Mouse (Mus musculus) left cerebral cortex, adult 11 months (tissue): ENCODE results near the gene Eng.
A peak's percentile ranks its signal among the peaks of the same experiment; 100 is the strongest.

Experiments
- DNase-seq: peaks from one replicate; pipeline ENCODE4 v3.0.0; 2022; ENCODE audit warnings: low spot score

The Eng gene

GRCm38 (mm10) chr2:32624111-32624748 is 22.2 kb upstream of the Eng start:
- DNase-seq: no peak

- DNase-seq: peak; percentile 89
Observed at GRCm38 (mm10) chr2:32625212-32625872, 21.1 kb upstream of the Eng start.

DNA sequence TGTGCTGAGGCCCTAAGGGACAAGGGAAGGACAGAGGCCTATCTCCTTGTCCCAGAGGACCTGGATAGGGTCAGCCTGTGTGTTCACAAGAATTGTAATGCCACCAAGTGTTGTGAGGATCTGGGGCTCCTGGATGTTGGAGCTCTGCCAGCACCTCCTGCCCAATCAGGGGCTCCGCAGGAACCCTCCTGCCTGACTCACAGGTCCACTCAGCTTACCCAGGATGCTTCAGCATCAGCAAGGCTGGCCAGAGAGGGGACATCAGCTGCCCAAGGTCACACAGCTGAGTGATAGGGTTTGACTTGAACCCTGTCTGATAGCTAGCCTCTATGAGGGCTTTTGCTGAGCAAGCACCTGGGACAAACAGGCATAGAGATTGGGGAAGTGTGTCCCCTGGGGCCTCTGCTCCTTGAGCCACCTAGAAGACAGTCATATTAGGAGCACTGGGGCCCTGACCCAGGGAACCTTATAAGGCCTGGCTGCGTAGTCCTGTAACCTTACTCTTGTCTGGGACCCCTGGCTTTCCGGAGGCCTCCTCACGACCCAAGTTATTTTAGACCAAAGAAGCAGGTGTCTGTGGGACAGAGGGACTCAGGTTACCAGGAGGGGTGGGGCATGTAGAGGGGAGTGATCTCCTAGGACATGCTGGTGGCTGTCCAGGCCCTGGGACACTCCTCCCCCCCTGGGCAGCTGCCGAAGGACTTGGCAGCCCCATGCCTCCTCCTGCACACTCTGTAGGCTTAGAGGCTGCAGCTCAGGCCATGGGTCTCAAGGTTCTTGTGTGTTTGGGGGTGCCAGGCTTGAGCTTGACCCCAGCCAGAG is 20.3 kb upstream of the Eng start:
- no peak for DNase-seq

DNA sequence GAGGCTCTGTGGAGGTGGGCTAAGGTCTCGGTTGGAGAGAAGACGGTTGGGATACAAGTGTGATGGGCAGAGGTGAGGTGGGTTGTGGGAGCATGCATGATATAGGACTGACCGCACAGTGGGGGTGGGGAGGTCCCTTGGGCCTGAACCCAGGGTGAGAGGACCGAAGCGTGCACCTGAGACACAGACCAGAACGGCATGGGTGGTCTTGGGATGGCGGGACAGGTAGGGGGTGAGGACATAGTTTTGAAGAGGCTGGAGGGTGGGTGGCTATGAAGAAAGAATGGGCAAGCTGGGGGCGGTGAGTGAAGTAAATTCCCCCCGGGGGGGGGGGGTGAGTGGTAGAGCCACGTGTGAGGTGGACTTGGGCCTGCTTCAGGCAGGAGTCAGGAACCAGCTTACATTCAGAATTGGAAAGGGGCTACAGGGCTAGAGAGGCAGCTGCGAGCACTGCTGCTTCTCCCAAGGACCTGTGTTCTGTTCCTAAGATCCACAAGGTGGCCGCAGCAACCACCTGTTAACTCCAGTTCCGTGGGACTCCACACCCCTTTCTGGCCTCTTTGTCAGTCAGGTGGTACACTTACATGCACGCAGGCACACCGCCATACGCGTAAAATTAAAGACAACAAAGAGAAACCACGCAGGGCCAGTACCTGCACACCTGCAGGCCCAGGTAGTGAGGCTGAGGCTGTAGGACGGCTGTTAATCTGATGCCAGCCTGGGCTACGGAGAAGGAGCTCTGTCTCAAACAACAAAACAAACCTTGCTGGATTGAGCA is 18.9 kb upstream of the Eng start:
- DNase-seq: no peak

- DNase-seq: no peak
Observed at GRCm38 (mm10) chr2:32628044-32628550, 18.3 kb upstream of the Eng start.

DNA sequence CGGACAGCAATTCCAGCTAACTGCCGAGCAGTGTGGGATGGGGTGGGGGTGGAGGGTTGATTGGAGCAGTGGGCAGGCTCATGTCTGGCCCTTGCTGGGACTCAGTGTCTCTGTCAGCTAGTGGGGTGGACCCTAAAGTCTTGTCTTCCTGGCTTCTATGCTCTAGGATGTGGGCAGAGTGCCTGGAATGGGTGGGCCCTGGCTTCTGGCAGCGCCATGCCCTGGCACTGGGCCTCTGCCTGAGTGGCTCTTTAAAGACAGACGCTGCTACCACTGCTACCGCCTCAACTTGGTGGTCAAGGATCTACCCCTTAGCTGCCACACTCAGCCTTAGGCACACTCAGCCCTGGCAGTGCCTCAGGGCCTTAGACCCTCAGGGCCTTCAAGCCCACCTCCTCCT is 17.7 kb upstream of the Eng start:
- no peak for DNase-seq

DNA sequence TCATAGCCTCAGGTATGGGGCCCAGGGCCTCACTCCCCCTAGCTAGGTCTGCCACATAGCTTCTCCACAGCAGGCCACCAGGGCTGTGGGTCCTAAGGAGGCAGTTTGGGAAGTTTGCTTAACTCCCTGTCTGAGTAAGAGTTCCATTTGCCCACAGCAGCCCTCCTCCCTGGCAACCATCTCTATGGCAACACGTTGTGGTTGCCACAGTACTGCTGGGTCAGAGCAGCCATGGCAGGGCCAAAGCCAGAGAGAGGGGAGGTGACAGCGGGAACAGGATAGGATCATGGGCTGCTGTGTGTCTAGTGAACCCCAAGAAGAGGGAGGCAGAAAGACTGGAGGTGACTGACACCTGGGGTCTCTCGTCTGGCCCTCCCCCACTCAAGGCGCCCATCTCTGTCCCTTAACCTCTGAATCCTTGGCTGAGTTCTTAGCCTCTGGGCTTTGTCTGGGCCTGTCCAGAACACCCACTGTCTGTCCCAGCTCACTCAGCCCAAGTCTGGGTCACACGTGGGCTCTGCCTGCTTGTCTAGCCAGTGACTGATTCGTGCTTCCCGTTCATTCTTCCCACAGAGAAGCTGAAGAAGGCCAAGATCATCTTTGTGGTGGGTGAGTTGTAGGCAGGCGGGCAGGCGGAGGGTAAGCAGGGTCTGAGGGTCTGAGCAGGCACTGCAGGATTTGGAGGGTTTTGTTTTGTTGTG is 17.0 kb upstream of the Eng start:
- no peak for DNase-seq

DNA sequence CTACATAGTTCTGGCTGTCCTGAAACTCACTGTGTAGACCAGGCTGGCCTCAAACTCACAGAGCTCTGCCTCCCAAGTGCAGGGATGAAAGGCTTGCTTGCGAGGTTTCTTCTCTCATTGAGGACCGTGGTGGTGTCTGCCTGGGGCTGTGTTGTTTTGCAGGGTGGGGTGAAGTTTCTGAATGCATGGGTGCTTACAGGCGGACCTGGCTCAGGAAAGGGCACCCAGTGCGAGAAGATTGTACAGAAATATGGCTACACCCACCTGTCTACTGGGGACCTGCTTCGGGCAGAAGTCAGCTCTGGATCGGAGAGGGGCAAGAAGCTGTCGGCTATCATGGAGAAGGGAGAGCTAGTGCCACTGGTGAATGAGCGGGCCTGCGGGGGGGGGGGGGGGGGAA is 16.4 kb upstream of the Eng start:
- DNase-seq: no peak

GRCm38 (mm10) chr2:32631046-32631445 is 15.3 kb upstream of the Eng start:
- no peak for DNase-seq

- no peak for DNase-seq
Observed at GRCm38 (mm10) chr2:32631737-32632394, 14.5 kb upstream of the Eng start.

- DNase-seq: no peak
Observed at GRCm38 (mm10) chr2:32633660-32634059, 12.7 kb upstream of the Eng start.

GRCm38 (mm10) chr2:32634277-32635105 is 11.9 kb upstream of the Eng start:
- no peak for DNase-seq

DNA sequence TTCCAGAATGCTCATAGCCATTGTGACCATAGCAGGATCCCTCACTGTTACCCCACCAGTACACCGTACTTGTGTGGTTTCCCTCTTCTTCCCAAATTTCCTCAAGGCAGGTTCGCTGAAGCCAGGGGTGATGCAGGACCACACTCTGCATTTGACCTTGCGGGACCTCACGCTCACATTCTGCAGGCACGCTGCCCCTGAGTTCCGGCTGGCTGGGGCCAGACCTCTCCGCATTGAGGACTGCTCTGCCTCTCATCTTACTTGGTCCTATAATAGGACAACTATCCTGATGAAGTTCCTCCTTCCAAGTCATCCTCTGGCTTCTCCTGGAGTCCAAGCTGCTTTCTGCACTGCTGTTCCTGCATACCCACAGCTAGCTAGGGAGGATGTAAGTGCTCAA is 9.8 kb upstream of the Eng start:
- no peak for DNase-seq

DNA sequence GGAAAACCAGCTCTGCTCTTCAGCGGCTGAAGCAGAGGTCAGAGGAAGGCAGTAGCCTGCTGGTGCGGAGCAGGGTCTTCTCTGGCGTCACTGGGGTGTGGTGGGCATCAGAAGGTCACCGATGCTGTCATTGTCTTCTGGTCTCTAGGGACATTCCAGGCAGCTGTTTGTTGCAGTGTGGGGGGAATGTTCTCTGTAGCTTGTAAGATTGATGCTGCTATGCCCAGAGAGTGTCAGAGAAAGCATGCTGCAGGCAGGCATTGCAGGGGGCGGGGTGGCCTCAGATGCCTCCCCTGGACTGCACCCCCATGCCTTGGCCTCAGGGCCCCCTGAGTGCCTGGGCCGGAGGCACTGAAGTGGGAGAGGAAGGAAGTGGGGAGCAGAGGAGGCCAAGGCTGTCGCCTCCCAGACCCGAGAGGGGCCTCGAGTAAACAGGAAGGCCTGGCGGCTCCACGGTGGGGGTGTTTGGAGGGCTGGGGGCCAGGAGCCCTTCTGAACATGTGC is 8.6 kb upstream of the Eng start:
- no peak for DNase-seq

DNA sequence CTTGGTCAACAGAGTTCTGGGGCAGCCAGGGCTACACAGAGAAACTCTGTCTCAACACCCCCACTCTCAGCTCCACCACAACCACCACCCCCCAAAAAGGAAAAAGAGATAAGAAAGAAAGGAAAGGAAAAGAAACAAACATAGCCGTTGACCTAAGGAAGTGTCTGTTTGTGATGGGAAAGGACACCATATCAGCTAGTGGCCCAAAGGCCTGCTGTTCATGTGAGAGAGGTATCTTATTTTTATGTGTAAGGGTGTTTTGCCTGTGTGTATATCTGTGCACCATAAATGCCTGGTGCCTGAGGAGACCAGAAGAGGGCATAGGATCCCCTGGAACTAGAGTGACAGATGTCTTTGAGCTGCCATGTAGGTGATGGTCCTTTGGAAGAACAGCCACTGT is 6.8 kb upstream of the Eng start:
- no peak for DNase-seq

DNA sequence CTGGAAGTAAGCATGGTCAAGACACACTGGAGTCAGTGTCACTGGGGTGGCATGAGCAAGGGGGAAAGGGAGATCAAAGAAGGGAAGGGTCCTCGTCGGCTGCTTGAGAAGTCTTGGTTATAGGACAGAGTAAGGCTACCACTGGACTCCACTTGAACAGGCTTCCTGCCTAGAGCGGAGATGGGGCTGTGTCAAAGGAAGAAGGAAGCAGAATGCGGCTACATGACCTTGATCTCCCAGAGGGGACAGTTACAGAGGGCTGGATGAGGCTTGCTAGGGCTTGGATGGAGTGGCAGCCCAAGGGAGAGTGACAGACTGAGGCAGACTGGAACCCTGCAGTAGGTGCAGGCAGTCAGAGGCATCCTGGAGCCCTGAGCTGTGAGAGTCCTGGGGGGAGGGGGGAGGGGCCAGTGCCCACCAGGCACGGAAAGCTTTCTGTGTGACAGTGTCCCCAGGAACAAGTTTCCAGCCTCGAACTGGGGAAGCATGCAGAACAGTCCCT is 5.8 kb upstream of the Eng start:
- DNase-seq: no peak

DNA sequence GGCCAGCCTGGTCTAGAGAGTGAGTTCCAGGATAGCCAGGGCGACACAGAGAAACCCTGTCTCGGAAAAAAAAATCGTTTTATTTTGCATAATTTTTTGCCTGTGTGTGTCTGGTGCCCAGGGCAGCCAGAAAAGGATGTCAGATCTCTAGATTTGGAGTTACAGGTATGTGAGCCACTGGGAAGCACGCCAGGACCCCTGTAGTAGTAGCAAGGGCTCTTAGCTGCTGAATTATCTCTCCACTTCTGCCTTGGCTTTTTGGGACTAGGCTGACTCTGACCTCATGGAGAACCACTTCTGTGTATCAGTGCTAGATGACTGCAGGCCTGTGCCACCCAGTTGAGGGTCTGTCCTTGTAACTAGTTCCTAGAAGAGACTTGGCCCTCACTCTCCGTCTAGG is 4.6 kb upstream of the Eng start:
- no peak for DNase-seq

- no peak for DNase-seq
Observed at GRCm38 (mm10) chr2:32642813-32643212, 3.6 kb upstream of the Eng start.

GRCm38 (mm10) chr2:32644083-32644482 is 2.3 kb upstream of the Eng start:
- DNase-seq: no peak
